Mouse (Mus musculus) stomach, postnatal 0 days (tissue): ENCODE data around the gene Tshz2.

Experiments
- CTCF ChIP-seq: IDR thresholded peaks from 2 replicates; pipeline ENCODE4 v1.5.1; 2016; ENCODE audit warnings: antibody characterized with exemption, low read depth, mild to moderate bottlenecking, moderate library complexity
- EP300 ChIP-seq: optimal IDR thresholded peaks from 2 replicates; pipeline ENCODE3; 2016; ENCODE audit warnings: antibody characterized with exemption

GRCm38 (mm10) chr2:170029304-170029856, 396.6 kb downstream of the Tshz2 start:
- TF ChIP-seq CTCF: no peak
- TF ChIP-seq EP300: no peak
